Mouse (Mus musculus): ENCODE measurements around the gene Poc1b. TPM values are rescaled to one million over a fixed set of nuclear protein-coding genes. Genes with fewer than 3 reads are reported as not detected.

Poc1b gene
- total RNA-seq, 2 experiments from 2014 or later: 8.1 to 10.4 TPM

DNA sequence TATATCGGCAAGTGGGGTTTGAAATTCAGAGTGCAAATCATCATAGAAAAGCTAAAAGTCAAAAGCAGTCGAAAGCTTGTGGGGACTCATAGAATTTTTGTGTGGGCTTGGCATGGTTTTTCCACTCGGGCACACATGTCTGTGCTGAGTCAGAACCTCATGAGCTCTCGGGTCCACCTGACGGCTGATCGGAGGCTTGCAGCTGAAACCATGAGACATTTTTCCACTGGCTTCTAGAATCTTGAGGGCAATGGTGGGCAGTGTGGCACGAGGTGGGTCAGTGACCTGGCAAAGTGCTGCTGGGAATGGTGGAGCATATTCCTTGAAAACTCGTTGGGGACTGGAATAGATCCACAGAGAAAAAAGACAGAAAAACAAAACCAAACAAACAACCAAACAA lies 114.7 kb downstream of the Poc1b start:
- DNase-seq (ENCODE audit: low spot score in 2 of 2): no peak

DNA sequence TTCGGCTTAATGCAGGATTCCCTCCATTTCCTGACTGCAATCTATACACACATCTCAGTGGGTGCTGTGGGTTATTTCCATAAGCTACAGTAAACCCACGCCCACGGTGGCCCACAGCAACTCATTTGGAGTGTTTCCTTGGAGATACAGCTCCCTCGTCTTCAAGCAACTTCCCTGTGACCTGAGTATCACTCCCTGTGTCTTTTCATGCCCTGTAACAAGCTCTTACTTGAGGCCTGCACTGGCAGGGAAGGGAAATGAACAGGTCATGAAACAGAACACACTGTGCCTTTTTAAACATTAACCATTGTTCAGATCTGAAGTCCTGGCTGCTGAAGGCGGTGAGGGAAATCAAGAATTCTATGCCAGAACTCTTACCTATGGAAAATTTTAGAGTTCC lies 115.9 kb downstream of the Poc1b start:
- no peak for DNase-seq (ENCODE audit: low spot score in 2 of 2)

DNA sequence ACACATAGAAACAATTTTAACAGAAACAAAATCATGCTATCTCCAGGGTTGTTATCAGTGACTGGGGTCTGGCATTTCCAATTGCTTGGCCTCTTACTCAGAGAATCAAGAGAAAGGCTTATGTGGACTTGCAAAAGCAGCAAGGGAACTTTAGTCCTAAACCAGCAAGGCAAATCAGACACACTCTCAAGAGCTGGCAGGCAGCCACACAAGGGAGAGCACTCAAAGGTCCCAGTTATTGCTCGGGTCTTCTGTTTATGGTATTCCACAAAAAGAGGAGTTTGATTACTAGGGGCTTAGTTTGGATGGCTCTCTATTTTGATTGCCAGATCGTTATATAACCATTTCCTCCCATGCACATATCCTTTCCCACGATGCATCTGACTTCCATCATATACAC lies 117.4 kb downstream of the Poc1b start:
- DNase-seq (ENCODE audit: low spot score in 2 of 2): no peak

DNA sequence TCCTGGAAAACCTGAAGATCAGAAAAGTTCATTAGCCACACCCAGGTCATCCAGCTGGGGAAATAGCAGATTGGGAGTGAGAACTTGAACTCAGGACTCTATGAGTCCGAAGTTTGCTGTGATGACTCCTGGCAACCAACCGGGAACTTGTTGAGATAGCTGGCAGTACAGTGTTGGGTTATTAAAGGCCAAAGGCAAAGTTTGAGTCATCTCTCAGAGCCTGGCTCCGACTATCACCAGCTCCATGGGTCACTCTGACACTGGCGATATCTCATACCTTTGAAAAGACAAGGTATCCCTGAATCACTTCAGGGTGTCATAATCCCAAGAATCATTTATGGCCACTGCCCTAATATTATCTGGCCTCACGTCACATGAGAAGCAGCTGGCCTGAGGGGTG lies 119.9 kb downstream of the Poc1b start:
- no peak for DNase-seq (ENCODE audit: low spot score in 2 of 2)

DNA sequence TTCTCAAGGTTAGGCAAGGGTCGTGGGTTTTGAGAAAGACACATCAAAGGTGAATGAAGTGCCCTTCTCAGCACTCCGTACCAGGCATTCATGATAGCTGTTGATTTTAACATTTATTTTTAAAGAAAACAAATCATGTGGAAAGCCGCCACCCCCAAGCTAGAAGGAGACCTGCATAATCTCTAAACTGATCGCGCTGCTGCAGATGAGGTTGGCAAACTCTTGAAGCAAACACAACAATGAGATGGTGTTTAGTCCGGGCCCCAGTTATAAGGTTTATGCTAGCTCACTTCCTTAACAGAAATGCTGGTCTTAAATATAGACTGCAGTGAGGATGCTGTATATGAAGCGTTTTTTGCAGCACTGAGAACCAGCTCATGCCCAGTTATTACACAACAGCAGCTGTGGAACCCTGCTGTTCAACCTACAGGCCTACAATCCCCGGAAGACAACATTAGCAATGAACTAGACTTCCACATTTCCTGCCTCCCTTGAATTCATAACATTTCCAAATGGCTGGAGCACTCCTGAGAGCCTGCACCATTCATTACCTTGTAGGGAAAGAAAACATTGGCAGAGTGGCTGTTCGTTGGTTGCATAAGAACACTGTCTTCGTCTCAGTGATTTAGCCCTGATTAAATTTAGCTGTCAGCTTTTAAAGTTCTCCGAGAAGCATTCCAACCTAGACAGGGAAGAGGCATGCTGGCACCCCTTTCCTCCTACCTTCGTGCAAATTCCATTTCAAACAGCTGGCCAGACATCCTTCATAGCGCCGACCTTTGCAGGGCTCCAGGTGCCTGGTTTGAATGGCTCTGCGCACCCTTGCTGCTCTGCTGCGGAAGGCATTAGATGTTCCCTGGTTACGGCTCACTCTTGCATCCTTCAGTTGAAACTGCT lies 121.4 kb downstream of the Poc1b start:
- no peak for DNase-seq (ENCODE audit: low spot score in 2 of 2)

DNA sequence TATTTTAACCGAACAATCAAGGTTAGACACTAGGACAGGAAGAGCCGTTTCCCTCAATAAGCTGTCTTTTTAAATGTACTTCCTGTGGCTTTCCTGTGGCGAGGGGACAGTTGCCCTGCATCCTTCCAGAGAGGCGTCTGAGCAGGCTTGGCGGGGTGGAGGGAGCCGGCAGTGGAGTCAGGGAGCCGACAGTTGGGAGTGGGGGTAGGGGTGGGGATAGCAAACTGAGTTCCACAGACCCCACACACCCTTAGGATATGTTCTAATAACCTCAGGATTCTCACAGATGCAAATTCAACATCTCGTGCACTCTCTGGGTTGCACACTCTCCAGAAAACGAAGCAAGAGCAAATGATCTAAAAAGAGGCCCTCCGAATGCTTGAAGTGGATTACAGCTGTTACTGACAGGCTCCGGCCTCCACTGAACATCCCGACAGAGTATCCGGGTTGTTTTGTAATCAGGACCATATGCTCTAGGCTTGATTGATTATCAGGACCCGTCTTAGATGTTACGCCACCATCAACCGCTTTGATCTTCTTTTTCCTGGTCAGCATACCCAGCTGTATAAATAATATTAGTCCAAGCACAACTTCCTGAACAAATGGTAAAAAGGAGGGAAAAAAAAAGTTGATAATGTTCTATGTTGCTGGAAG lies 122.3 kb downstream of the Poc1b start:
- DNase-seq (ENCODE audit: low spot score in 2 of 2): no peak

DNA sequence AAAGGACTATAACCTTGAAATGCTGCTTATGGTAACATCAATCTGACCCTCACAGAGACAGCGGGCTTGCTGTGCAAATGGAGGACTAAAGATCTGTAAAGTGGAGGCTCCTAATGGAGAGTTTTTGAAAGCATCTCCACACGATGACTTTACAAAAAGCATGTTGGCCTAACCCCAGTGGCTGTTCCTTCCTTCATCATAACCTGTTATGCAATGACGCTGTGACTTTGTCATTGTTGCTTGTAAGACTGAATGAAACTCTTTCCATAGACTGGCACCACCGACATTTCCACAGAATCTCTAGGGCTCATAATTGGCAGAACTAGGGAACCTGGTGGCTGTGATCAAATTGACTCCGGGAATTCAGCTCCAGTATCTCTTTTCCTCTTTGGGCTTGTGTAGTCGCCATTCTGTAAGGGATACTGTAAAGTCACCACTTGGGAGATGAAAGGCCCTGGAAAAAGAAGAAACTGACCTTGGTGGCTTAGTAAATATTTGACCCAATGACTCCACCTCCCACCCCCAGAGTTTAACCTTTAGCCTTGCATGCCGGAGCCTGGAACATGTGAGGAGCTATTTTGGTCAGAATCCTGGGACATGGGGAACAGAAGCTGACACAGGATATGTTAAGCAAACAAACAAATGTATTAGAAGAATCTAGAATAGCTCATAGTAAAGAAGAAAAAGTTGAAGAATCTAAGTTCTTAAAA lies 125.8 kb downstream of the Poc1b start:
- no peak for DNase-seq (ENCODE audit: low spot score in 2 of 2)

DNA sequence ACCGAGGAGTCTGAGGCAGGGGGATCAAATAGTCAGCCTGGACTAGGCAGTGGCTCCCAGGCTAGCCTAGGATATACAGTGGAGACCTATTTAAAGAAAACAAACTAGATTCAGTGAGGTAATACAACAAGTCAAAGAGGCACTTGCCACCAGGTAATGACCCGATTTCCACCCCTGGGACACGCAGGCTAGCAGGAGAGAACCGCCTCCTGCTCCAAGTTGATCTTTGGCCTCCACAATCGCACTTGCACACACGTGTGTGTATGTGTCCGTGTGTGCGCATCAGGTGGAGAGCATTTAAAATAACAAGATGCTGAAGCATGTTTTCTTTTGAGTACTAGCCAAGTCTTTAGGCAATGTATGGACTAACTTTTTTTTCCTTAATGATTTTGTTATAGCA lies 127.5 kb downstream of the Poc1b start:
- no peak for DNase-seq (ENCODE audit: low spot score in 2 of 2)

DNA sequence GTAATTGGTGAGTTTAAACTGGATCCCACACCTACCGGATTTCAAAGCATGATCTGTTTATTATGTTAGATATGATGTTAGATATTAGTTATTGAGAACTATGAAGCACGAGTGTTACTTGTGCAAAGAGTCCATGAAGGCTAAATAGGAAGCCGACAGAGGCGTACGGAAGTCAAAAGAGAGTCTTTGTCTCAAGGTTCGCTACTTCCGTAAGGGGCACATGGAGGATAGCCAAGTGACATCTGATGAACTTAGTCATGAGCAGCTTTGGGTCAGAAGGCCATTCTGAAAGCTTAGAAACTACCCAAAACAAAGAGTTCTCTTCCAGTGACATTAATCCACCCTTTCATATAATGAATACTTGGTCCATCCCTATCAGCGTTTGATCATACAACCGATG lies 128.2 kb downstream of the Poc1b start:
- DNase-seq (ENCODE audit: low spot score in 2 of 2): no peak

DNA sequence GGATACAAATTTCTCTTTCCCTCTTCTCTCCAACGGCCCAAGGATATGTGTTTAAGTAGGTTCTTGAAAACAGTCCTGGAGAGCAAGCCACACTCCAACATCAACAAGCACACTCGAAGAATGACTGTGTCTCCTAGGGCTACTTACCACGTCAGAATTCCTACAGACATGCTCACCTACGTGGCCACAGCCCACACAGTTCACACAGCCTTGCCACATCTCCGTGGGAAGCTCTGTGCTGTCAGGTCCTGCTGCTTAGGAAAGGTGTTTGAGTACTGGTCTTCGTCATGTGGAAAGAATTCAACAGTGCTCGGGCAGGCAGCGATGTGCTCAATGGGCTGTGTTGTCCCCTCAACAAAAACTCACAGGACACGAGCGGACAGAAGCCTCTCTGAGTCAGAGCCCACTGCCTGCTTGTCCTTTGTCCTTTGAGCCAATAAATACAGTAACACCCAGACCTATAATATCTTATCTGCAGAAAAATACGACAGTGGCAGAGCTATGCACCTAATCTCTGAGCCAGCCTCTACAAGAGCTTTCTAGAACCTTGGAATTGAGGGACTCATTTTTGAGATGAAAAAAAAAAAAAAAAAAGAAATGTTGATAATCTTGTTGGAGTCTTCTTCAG lies 130.5 kb downstream of the Poc1b start:
- DNase-seq (ENCODE audit: low spot score in 2 of 2): no peak

DNA sequence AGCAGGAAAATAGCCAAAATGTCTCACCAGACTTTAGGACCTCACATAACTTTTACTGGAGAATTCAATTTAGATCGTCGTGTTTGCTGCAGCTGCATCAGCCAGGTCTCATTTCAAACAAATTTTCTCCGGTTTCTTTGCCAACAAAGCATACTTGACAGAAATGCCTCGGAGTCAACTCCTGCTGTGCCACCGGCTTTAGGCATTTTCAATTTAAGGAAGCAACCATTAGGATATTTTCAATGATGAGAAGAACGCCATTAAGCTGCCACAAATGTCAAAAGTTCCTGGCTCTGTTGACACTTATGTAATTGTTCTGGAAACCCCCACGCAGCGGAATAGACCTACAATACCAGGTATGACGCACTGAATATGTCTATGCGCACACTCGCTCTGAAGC lies 131.7 kb downstream of the Poc1b start:
- no peak for DNase-seq (ENCODE audit: low spot score in 2 of 2)

DNA sequence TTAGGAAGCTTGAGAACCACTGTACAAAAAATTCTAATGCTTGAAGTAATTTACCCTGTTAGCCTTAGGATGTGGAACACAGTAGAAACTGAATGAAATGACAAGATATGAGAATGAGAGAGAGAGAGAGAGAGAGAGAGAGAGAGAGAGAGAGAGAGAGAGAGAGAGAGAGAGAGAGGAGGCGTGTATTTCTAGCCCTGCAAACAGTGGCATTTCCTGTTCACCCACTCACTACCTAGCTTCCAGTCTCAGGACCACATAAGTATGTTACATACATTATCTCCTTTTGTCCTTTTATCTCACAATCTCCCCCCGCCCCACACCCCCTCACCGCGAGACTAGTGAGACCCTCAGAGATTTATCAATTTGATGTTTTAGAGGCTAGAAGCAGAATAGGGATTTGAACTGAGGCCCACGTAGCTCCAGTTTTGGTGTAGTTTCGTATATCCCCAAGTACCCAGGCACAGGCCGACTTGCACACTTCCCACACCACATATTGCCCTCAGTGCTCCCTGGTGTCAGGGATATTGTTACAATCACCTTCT lies 134.5 kb downstream of the Poc1b start:
- no peak for DNase-seq (ENCODE audit: low spot score in 2 of 2)

DNA sequence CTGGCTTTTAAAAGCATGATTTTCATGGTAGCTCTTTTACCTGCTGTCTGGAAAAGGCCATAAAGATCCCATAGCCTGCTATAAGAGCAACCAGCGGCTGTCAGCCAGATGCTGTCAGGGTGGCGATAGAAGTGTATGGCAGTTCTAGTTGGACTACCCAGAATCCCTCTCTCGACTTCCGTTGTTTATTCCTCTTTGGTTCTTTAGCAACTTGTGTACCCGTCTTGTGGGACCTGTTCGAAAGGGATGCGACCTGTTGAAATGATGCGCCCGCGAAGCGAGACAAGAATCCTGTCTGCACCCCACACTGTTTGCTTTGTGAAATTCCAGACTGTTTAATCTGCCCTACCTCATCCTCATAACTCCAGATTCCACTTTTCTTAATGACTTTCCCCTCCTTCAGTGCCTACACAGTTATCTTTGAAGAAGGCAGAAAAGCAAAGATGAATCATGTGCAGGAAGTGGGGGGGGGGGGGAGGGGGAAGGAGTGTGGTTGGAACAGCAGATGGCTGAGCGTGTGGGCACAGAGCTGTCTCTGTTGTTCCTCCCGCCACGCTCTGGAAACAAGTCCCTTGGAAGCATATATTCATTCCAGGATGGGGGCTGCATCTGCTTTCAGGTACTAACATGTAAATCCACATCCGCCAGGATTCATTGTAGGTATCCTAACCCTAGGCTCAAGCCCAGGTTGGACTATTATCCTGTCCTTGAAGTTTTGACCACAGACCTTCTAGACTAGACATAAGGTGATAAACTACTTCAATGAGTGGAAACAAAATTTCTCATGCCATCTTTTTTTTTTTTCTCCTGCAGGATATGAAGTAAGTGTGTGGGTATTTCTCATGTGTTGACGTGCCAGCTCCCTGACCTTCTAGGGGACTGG lies 135.2 kb downstream of the Poc1b start:
- DNase-seq (ENCODE audit: low spot score in 2 of 2): no peak

DNA sequence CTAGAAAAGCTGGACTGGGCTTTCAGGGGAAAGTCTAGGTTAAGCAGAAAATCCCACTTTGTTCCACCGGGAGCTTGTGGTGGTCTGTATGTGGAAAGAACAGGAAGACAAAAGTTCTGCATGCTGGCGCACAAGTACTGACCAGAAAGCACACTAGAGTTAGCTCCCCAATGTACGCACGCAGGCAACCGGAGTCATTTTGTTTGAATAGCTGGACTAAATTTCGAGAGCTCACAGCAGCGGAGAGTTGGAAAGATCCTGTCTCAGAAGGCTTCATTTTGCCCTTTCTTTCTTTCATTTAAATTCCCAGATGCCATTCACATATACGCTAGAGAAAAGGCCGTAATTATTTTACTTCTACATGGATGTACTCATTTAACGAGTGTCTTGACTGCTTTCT lies 135.9 kb downstream of the Poc1b start:
- no peak for DNase-seq (ENCODE audit: low spot score in 2 of 2)

DNA sequence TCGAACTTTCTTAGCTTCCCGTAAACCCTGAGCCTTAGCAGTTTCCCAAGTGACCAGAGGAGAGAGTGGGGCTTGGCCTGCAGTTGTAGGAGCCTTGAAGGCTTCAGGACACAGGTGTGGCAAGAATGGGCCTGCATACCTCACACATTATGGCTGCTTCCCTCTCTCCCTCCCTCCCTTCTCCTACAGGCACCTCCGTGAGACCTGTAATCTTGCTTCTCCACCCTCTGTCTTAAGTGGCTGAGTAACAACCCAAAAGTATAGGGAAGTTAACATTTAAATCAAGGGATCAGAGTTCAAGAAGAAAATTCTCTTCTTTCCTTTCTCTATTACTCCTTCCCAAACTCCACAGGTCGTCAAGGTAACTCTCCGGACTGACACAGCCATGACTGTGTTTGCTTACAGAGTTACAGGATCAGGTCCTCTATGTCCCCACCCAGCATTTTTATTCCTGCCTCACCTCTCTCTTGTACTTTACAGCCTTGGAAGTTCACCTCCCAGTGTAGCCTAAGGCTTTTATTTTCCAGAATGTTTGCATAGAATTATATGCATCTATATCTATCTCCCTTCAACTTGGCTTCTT lies 137.2 kb downstream of the Poc1b start:
- no peak for DNase-seq (ENCODE audit: low spot score in 2 of 2)

DNA sequence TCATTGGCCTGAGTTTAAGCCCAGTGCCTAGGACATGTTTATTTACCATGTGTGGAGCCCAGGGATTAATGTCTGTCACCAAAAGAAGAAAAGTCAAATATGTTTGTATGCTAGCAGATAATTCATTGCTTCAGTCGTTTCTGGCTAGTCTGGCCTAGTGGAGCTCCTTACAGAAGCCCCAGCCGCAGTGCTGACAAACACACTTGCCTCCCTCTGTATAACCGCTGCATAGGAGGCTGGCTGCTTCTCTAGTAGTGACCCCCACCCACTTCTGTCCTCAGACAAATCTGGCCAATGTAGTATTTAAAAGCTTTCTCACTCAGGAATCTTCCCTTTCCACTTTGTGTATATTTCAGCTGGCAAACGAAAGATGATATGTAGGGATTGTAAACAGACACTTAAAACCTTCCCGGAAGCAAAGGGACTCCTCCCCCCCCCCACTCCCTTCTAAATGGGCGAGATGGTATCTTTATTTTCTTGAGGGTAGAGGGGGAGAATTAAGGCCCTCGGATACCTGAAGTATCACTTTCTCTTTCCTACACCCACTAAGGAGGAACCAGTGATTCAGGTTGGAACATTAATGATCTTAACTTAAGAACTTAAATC lies 137.9 kb downstream of the Poc1b start:
- no peak for DNase-seq (ENCODE audit: low spot score in 2 of 2)

DNA sequence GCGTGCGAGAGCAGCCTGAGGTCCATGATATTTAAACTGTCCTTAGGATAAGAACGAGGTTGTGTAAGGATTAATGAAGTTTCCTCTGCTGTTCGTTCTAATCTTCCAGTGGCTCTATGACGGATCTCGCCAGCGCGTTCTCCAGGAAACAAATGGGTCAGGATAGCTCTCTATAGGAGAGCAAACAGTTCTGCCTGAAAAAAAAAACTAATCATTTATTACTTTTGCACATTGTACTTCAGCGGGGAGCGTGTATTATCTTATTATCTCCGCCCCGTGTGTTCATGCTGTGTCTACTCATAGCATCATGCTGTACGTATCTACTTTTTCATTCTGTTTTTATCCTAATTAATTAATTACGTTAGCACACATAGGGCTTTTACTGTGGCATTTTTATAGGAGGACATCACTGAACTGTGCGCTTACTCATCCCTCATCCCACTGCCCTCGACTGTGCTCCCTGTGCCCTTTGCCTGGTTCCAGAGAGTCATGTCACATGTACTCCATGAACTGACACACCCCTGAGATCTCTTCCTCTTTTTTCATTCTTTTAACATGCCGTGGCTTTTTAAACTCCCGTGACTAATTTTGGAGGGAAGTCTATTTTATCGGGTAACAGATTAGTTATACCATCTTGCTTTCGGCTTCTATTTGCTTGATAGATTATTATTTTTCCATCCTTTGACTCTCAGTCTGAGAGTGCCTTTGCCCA lies 140.1 kb downstream of the Poc1b start:
- no peak for DNase-seq (ENCODE audit: low spot score in 2 of 2)
